Mouse (Mus musculus): ENCODE results near the gene Bdh2. TPM values are rescaled to one million over a fixed set of nuclear protein-coding genes. Genes with fewer than 3 reads are reported as not detected.

Bdh2 gene
- polyA plus RNA-seq, 1 experiment, result 13.3 TPM

- no peak for DNase-seq (ENCODE audit: low spot score)
These were observed 17.5 kb downstream of the Bdh2 start for GRCm38 (mm10) chr3:135298560-135298959.

- DNase-seq (ENCODE audit: low spot score), result no peak
These were observed 19.1 kb downstream of the Bdh2 start for GRCm38 (mm10) chr3:135300081-135300480.

GRCm38 (mm10) chr3:135304060-135304459 lies 23.0 kb downstream of the Bdh2 start:
- no peak for DNase-seq (ENCODE audit: low spot score)

DNA sequence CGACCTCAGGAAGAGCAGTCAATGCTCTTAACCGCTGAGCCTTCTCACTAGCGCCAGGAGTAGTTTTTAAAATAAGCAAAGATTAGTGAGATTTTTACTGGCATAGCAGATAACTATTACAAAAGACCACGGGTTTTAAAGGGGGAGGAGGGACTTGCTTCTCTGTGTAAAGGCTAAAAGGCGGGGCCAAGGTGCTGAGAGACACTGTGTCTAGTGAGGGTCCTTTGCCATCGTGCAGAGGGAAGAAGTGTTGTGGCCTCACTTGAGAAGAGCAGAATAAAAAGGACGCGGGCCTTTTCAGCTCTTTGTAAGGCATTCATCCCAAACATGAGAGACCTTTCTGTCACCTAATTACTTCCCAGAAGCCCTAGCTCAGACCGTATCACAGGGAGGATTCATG lies 23.5 kb downstream of the Bdh2 start:
- DNase-seq (ENCODE audit: low spot score), result no peak

DNA sequence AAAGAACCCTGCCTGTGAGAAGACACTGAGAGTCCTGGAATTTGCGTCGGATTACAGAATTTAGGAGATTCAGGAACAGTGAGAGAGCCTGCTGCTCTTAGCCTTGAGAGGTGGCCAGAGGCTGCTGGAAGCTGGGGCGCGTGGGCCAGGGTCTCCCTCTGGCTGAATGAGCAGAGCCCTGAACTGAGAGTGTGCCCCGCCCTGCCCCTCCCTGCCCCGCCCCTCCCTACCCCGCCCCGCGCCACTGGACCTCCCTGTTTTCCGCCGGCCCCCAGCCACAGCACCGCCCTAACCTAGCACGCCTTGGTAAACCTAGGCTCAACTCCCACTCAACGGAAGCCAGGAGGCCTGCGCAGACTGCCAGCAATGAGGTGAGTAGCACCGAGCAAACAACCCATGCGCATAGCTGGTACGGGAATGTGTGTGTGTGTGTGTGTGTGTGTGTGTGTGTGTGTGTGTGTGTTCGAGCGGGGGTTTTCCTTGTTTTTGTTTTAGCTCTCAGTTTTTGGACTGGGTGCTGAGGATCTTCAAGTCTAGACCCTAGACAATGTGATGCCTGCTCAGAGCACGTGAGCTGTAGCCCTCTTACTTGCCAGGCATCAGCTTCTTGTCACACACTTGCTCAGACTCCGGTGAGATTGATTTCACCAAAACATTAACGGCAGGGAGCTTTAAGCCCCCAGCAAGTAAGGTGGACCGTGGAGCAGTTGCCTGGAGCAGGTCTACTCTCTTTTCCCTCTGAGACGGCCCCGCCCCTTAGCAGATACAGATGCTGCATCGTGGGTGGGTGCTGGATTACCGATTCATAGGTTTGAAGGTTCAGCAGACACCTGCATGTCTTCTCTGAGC lies 26.6 kb downstream of the Bdh2 start, which contains the start of gene Slc9b2:
Slc9b2 (plus strand) TSS at position 290 of the 849 bp plus-strand sequence.
- no peak for DNase-seq (ENCODE audit: low spot score)

DNA sequence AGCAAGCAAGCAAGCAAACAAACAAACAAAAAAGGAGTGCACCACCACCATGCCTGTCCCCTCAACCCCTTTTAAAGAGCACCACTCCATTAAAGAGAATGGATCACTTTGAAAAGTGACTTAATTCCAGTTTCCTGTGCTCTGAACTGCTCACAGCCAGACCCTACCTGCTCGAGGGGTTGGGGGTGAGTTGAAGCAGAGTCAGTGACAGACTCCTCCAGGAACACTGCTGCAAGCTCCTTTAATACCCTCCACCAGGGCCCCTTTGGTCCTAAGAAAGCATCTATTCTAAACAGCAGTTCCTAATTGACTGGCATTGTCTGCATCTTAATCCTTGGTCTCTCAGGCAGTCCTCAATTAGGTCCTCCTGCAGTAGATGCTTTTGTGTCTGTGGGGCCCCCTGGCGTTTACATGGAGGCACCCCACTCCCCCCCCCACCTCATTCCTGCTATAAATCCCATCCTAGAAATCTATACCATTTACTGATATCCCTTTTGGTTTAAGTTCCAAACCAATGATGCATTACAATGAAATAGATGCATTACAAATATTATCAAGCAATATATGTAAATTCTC lies 32.0 kb downstream of the Bdh2 start:
- no peak for DNase-seq (ENCODE audit: low spot score)

DNA sequence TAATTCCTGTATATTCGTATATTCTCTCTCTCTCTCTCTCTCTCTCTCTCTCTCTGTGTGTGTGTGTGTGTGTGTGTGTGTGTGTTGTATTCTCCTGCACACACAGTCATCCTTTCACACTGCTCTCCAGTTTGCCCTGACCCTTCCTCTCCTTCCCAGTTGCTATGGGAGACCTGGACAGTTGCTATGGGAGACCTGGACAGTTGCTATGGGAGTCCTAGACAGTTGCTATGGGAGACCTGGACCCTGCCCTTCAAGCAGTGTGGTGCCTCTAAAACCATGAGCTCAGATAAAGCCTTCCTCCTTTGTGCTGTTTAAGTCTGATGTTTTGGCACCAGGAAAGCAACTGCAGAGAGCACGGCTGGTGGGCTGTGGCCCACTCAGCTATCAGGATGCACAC lies 32.7 kb downstream of the Bdh2 start:
- DNase-seq (ENCODE audit: low spot score), result no peak

- DNase-seq (ENCODE audit: low spot score), result no peak
These were observed 33.8 kb downstream of the Bdh2 start for GRCm38 (mm10) chr3:135314811-135315210.

DNA sequence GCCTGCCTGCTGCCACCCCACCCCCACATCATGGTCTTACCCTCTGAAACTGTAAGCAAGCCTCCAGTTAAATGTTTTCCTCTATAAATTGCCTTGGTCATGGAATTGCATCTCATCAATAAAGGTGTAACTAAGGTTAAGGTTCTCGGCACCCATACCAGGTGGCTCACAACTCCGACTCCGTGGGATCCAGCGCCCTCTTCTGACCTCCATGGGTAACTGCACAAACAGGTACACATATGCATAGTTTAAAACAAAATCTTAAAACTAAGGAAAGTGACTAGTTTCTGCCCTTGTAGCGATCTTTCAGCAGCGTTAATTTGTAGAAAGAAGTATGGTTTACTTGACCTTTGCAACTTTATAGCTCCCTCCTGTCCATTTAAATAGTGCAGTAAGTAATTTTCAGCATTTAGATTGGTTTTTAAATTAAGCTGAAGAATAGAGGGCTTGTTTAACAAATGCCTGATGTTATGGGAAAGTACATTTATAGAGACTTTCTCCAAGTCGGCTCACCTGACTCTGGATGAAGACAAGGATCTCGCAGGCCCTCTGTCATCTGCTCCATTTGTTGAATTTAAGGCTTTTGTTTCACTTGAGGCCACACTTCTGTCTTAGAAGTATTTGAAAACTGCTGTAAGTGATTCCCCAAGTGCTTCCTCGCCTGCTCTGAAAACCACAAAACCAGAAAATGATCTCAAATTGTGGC lies 34.9 kb downstream of the Bdh2 start:
- no peak for DNase-seq (ENCODE audit: low spot score)

GRCm38 (mm10) chr3:135318331-135318730 lies 37.3 kb downstream of the Bdh2 start:
- no peak for DNase-seq (ENCODE audit: low spot score)

GRCm38 (mm10) chr3:135324354-135324753 lies 43.3 kb downstream of the Bdh2 start:
- DNase-seq (ENCODE audit: low spot score), result no peak

DNA sequence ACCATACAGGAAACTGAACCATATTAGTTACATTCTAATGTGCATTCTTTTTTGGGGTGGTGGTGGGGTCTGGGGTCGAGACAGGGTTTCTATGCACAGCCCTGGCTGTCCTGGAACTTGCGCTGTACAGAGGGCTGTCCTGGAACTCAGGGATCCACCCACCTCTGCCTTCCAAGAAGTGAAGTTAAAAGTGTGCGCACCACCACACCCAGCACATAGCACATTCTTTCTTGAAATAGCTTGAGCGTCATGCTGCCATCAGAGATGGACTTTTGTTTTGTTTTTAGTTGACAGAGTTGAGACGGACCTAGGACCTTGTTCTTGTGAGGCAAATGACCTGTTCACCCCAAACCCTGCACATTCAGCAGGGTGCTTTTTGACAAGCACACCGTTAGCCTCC lies 46.2 kb downstream of the Bdh2 start:
- DNase-seq (ENCODE audit: low spot score), result no peak

DNA sequence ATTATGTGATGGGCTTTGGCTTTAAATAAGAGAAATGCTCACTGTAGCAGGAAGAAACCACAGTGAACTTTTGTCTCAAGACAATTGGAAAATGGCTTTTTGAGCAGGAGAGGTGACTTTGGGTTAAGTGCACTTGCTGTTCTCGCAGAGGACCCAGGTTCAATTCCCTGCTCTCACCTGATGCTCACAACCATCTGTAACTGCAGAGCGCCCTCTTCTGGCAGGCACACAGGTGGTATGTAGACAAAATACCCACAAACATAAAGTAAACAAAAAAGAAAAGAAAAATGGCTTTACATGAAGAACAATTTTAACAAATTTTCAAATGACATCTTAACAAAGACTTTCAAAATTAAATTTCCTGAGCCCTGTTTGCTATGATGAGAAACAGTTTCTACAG lies 46.6 kb downstream of the Bdh2 start:
- no peak for DNase-seq (ENCODE audit: low spot score)

DNA sequence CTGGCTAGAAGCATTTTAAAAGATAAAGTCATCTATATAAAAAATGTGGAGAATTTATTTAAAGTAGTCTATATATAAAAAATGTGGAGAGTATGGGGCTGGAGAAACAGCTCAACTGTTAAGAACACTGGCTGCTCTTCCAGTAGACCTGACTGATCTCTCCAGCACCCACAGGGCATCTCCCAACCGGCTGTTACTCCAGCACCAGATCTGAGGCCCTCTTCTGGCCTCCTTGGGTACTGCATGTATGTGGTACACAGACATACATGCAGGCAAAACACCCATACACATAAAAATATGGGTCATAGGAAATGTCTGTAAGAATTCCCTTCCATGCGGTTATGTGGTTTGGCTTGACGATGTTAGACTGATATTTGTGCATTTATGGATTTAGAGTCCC lies 47.5 kb downstream of the Bdh2 start:
- DNase-seq (ENCODE audit: low spot score), result no peak

GRCm38 (mm10) chr3:135332691-135333090 lies 51.7 kb downstream of the Bdh2 start:
- DNase-seq (ENCODE audit: low spot score), result no peak

- no peak for DNase-seq (ENCODE audit: low spot score)
These were observed 52.7 kb downstream of the Bdh2 start for GRCm38 (mm10) chr3:135333763-135334162.

- DNase-seq (ENCODE audit: low spot score), result no peak
These were observed 66.8 kb downstream of the Bdh2 start, which contains the start of gene Slc9b1 for GRCm38 (mm10) chr3:135347739-135348264. Gene Slc9b1, plus strand, starts transcription at chr3:135348029.

- DNase-seq (ENCODE audit: low spot score), result no peak
These were observed 68.0 kb downstream of the Bdh2 start for GRCm38 (mm10) chr3:135349022-135349421.

GRCm38 (mm10) chr3:135351857-135352256 lies 70.8 kb downstream of the Bdh2 start:
- DNase-seq (ENCODE audit: low spot score), result no peak
